Mouse (Mus musculus): Measurements from ENCODE around the gene Camta1. TPM values are rescaled to one million over a fixed set of nuclear protein-coding genes. Genes with fewer than 3 reads are reported as not detected.

Camta1 gene
- polyA plus RNA-seq, 1 experiment from 2014 or later, result 115 TPM

DNA sequence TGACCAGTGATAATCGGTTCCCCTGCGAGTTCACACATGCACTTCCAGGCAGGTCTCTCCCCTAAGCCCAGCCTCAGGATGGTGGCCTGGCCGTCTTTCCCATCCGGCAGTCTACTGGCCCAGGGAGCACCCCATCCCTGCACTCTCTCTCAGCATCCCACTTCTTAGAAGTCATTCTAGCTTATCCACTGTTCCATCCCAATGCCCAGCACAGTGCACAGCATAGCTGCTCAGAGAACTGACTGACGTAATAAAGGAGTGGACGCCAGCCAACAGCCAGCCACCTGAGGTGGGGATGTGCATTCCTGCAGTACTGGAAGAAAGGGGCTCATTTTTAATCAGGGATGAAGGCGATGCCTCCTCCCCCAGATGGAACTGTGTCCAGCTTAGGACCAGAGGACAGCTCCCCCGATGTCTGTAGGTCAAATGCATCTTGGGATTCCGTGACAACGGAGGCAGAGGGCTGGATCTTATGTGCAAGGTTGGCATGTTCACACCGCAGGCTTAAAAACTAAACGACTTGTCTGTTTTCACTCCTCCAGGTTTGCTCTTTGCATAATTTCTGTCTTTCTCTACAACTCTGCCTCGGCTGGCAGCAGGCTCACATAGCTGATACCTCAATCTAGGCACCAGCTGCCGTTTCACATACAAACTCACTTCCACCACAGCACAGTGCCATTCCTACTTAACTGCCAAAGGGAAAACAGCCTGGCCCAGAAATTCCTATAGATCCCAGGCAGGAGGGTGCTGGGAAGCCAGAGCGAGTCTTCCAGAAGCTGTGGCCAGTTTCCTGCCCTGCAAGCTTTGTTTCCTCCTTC is 285.2 kb downstream of the Camta1 start:
- Histone ChIP-seq H3K27ac (no peak overlapping the region), H3K9ac (ENCODE audit: low read depth, low read length) (no peak overlapping the region), H3K27me3 (ENCODE audit: insufficient read depth, low read length) (no peaks in the 10 kb centered on the region), H3K4me1 (replicated peaks; ENCODE audit: insufficient read depth, low read length) (no peaks in the 10 kb centered on the region), H3K9me3 (replicated peaks; ENCODE audit: low read length) (no peaks in the 10 kb centered on the region), H3K4me2 (ENCODE audit: low read length) (no peak overlapping the region), H3K4me3 (replicated peaks; ENCODE audit: low read depth, low read length) (no peak overlapping the region), H3K36me3 (ENCODE audit: insufficient read depth, low read length) (no peaks in the 10 kb centered on the region)
- 38% methylated on average over 15 of the region's 15 CpGs for WGBS
- TF ChIP-seq CTCF (IDR thresholded peaks at IDR 0.05; ENCODE audit: low read depth), result no peak
- ATAC-seq (replicated peaks; ENCODE audit: low FRiP score, low read depth) (no peak; the same call in 1 of the 2 replicates), DNase-seq (ENCODE audit: low spot score) (peak; percentile 62)

- no peak for TF ChIP-seq CTCF (IDR thresholded peaks at IDR 0.05; ENCODE audit: low read depth)
- WGBS, result 67% methylated on average over 5 of the region's 5 CpGs
- no peaks in the 10 kb centered on the region for H3K27me3 ChIP-seq (ENCODE audit: insufficient read depth, low read length)
Measured at GRCm38 (mm10) chr4:151572716-151573115, 289.0 kb downstream of the Camta1 start.

DNA sequence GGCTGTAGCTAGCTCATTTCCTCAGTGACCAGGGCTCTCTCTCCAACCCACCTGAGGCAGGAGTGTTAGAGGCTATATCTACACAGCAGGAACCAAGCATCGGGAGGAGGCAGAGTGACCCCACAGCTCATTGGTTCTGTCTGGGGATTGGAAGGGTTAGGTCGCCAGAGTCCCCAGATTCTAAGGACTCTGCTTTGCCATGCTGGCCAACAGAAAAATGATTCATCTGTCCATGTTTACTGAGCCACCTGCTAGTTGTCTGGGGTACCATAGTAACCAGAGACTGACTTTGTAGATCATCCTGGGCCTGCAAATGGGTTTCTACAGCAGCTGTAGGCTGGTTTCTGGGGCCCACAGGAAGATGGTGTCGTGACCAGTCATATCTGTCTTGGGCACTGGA is 292.1 kb downstream of the Camta1 start:
- Histone ChIP-seq H3K36me3 (ENCODE audit: insufficient read depth, low read length) (no peaks in the 10 kb centered on the region), H3K9ac (ENCODE audit: low read depth, low read length) (no peak overlapping the region), H3K4me3 (replicated peaks; ENCODE audit: low read depth, low read length) (no peak overlapping the region), H3K4me1 (replicated peaks; ENCODE audit: insufficient read depth, low read length) (0 out of 2 replicates have a peak, but pooled peaks cover 2% of the 10 kb centered on the region), H3K4me2 (ENCODE audit: low read length) (no peak overlapping the region), H3K27me3 (ENCODE audit: insufficient read depth, low read length) (no peaks in the 10 kb centered on the region), H3K27ac (no peak overlapping the region), H3K9me3 (replicated peaks; ENCODE audit: low read length) (no peaks in the 10 kb centered on the region)
- WGBS, result 78% methylated on average over 3 of the region's 3 CpGs
- ATAC-seq (replicated peaks; ENCODE audit: low FRiP score, low read depth), result no peak
- DNase-seq (ENCODE audit: low spot score), result no peak
- TF ChIP-seq CTCF (IDR thresholded peaks at IDR 0.05; ENCODE audit: low read depth), result no peak

More at GRCm38 (mm10) chr4:151572716-151573115, 289.0 kb downstream of the Camta1 start:
- Histone ChIP-seq H3K36me3 (ENCODE audit: insufficient read depth, low read length) (no peaks in the 10 kb centered on the region), H3K27ac (no peak overlapping the region), H3K9ac (ENCODE audit: low read depth, low read length) (no peak overlapping the region), H3K4me3 (replicated peaks; ENCODE audit: low read depth, low read length) (no peak overlapping the region), H3K9me3 (replicated peaks; ENCODE audit: low read length) (no peaks in the 10 kb centered on the region), H3K4me1 (replicated peaks; ENCODE audit: insufficient read depth, low read length) (0 out of 2 replicates have a peak, but pooled peaks cover 2% of the 10 kb centered on the region), H3K4me2 (ENCODE audit: low read length) (no peak overlapping the region)
- no peak for ATAC-seq (replicated peaks; ENCODE audit: low FRiP score, low read depth)
- no peak for DNase-seq (ENCODE audit: low spot score)

DNA sequence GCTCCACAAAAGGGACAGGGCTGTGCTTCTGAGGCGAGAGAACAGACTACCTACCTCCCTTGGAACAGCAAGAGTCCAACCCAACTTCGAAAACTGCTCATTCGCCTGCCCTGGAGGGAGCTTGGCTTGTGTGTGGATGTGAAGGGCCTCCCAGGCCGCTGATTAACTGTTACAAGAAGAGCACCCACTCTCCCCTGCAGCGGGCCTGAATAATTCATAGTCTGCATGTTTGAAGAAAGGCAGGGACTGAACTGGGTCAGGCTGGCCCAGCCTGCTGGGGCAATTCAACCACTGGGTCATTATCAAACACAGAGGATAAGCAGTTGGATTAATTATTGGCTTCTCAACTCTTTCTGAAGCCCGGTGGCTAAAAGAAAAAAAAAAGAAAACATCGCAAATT is 292.8 kb downstream of the Camta1 start:
- H3K4me1 ChIP-seq (replicated peaks; ENCODE audit: insufficient read depth, low read length), result 0 out of 2 replicates have a peak, but pooled peaks cover 2% of the 10 kb centered on the region
- no peak overlapping the region for H3K9ac ChIP-seq (ENCODE audit: low read depth, low read length)
- DNase-seq (ENCODE audit: low spot score) (no peak), ATAC-seq (replicated peaks; ENCODE audit: low FRiP score, low read depth) (no peak)
- H3K27me3 ChIP-seq (ENCODE audit: insufficient read depth, low read length), result no peaks in the 10 kb centered on the region
- 59% methylated on average over 7 of the region's 7 CpGs for WGBS
- no peak for TF ChIP-seq CTCF (IDR thresholded peaks at IDR 0.05; ENCODE audit: low read depth)
- H3K4me3 ChIP-seq (replicated peaks; ENCODE audit: low read depth, low read length), result no peak overlapping the region
- no peak overlapping the region for H3K4me2 ChIP-seq (ENCODE audit: low read length)
- no peak overlapping the region for H3K27ac ChIP-seq
- H3K9me3 ChIP-seq (replicated peaks; ENCODE audit: low read length), result no peaks in the 10 kb centered on the region
- H3K36me3 ChIP-seq (ENCODE audit: insufficient read depth, low read length), result no peaks in the 10 kb centered on the region

DNA sequence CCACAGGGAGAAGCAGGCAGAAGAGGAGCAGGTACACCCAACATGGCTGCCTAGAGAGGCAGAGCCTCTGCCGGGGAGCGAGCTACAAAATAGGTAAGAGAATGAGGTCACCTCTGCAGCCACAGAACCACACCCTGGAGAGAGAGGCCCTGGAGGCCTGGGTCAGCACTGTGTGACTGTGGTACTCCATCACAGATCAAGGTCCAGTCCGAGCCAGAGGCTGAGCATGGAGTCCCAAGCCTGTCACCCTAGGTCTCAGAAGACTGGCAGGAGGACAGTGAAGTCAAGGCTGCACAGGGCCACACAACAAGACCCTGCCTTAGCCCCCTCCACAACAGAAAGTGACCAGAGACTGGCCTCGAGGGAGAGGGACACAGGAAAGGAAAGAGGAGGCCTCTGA is 294.6 kb downstream of the Camta1 start:
- no peak overlapping the region for H3K27ac ChIP-seq
- DNase-seq (ENCODE audit: low spot score), result no peak
- H3K27me3 ChIP-seq (ENCODE audit: insufficient read depth, low read length), result no peaks in the 10 kb centered on the region
- no peak for ATAC-seq (replicated peaks; ENCODE audit: low FRiP score, low read depth)
- no peak overlapping the region for H3K4me2 ChIP-seq (ENCODE audit: low read length)
- H3K4me1 ChIP-seq (replicated peaks; ENCODE audit: insufficient read depth, low read length), result 0 out of 2 replicates have a peak, but pooled peaks cover 2% of the 10 kb centered on the region
- H3K36me3 ChIP-seq (ENCODE audit: insufficient read depth, low read length), result no peaks in the 10 kb centered on the region
- H3K9me3 ChIP-seq (replicated peaks; ENCODE audit: low read length), result no peaks in the 10 kb centered on the region
- 80% methylated on average over 4 of the region's 4 CpGs for WGBS
- TF ChIP-seq CTCF (IDR thresholded peaks at IDR 0.05; ENCODE audit: low read depth), result no peak
- no peak overlapping the region for H3K4me3 ChIP-seq (replicated peaks; ENCODE audit: low read depth, low read length)
- no peak overlapping the region for H3K9ac ChIP-seq (ENCODE audit: low read depth, low read length)

- DNase-seq (ENCODE audit: low spot score) (no peak), ATAC-seq (replicated peaks; ENCODE audit: low FRiP score, low read depth) (no peak)
- no peak for TF ChIP-seq CTCF (IDR thresholded peaks at IDR 0.05; ENCODE audit: low read depth)
- no peaks in the 10 kb centered on the region for H3K9me3 ChIP-seq (replicated peaks; ENCODE audit: low read length)
- no peak overlapping the region for H3K27ac ChIP-seq
- H3K9ac ChIP-seq (ENCODE audit: low read depth, low read length), result no peak overlapping the region
- H3K4me2 ChIP-seq (ENCODE audit: low read length), result no peak overlapping the region
- no peaks in the 10 kb centered on the region for H3K36me3 ChIP-seq (ENCODE audit: insufficient read depth, low read length)
- no peaks in the 10 kb centered on the region for H3K4me1 ChIP-seq (replicated peaks; ENCODE audit: insufficient read depth, low read length)
- no peak overlapping the region for H3K4me3 ChIP-seq (replicated peaks; ENCODE audit: low read depth, low read length)
- 53% methylated on average over 9 of the region's 9 CpGs for WGBS
- peaks cover 11% of the 10 kb centered on the region; the same call in 1 of the 2 replicates for H3K27me3 ChIP-seq (ENCODE audit: insufficient read depth, low read length)
Measured at GRCm38 (mm10) chr4:151555505-151555904, 306.2 kb downstream of the Camta1 start.
